Mouse (Mus musculus): Measurements from ENCODE around the gene Tab1. TPM values are rescaled to one million over a fixed set of nuclear protein-coding genes. Genes with fewer than 3 reads are reported as not detected.

Gene Tab1
- total RNA-seq (2022), result 10 to 100 TPM; 11.5 to 13.6 (median 12.8) TPM

GRCm38 (mm10) chr15:80132993-80133586 is at the start of gene Tab1:
TSS of gene Tab1 (plus strand) at chr15:80133127.
- peak; percentile 83 to 89 for DNase-seq (ENCODE audit: low spot score in 2 of 2)

- DNase-seq (ENCODE audit: low spot score in 2 of 2), result peak; percentile 97 to 98
Measured at GRCm38 (mm10) chr15:80083276-80083731, 49.6 kb upstream of the Tab1 start.

- DNase-seq (ENCODE audit: low spot score in 2 of 2), result no peak
Measured at GRCm38 (mm10) chr15:80083740-80084139, 49.2 kb upstream of the Tab1 start.

GRCm38 (mm10) chr15:80087406-80088012 is 45.4 kb upstream of the Tab1 start:
- DNase-seq (ENCODE audit: low spot score in 2 of 2), result no peak

- DNase-seq (ENCODE audit: low spot score in 2 of 2), result peak; percentile 84
Measured at GRCm38 (mm10) chr15:80088637-80089036, 44.3 kb upstream of the Tab1 start.

- no peak for DNase-seq (ENCODE audit: low spot score in 2 of 2)
Measured at GRCm38 (mm10) chr15:80090155-80090554, 42.8 kb upstream of the Tab1 start.

GRCm38 (mm10) chr15:80090741-80091120 is 42.2 kb upstream of the Tab1 start:
- DNase-seq (ENCODE audit: low spot score in 2 of 2), result no peak

GRCm38 (mm10) chr15:80091121-80091955 is 41.6 kb upstream of the Tab1 start, which contains the start of the genes Syngr1 and Rpl3:
TSS of gene Syngr1 (plus strand) at chr15:80091334.
TSS of gene Rpl3 (minus strand) at chr15:80091868.
- peak; percentile 54 to 66 for DNase-seq (ENCODE audit: low spot score in 2 of 2)

GRCm38 (mm10) chr15:80092041-80092441 is 40.9 kb upstream of the Tab1 start:
- no peak for DNase-seq (ENCODE audit: low spot score in 2 of 2)

GRCm38 (mm10) chr15:80092599-80092998 is 40.3 kb upstream of the Tab1 start:
- no peak for DNase-seq (ENCODE audit: low spot score in 2 of 2)

GRCm38 (mm10) chr15:80094201-80094600 is 38.7 kb upstream of the Tab1 start:
- DNase-seq (ENCODE audit: low spot score in 2 of 2), result no peak

- DNase-seq (ENCODE audit: low spot score in 2 of 2), result no peak
Measured at GRCm38 (mm10) chr15:80095596-80095995, 37.3 kb upstream of the Tab1 start.

- no peak for DNase-seq (ENCODE audit: low spot score in 2 of 2)
Measured at GRCm38 (mm10) chr15:80096406-80096805, 36.5 kb upstream of the Tab1 start.

GRCm38 (mm10) chr15:80096946-80097881 is 35.7 kb upstream of the Tab1 start:
- no peak for DNase-seq (ENCODE audit: low spot score in 2 of 2)

GRCm38 (mm10) chr15:80097999-80098461 is 34.9 kb upstream of the Tab1 start:
- DNase-seq (ENCODE audit: low spot score in 2 of 2), result no peak

- no peak for DNase-seq (ENCODE audit: low spot score in 2 of 2)
Measured at GRCm38 (mm10) chr15:80098809-80099208, 34.1 kb upstream of the Tab1 start.

GRCm38 (mm10) chr15:80099477-80099876 is 33.5 kb upstream of the Tab1 start:
- DNase-seq (ENCODE audit: low spot score in 2 of 2), result no peak

GRCm38 (mm10) chr15:80100196-80100595 is 32.7 kb upstream of the Tab1 start:
- no peak for DNase-seq (ENCODE audit: low spot score in 2 of 2)

GRCm38 (mm10) chr15:80100871-80101270 is 32.1 kb upstream of the Tab1 start:
- no peak for DNase-seq (ENCODE audit: low spot score in 2 of 2)

GRCm38 (mm10) chr15:80101503-80101902 is 31.4 kb upstream of the Tab1 start:
- DNase-seq (ENCODE audit: low spot score in 2 of 2), result no peak

GRCm38 (mm10) chr15:80102495-80102894 is 30.4 kb upstream of the Tab1 start:
- DNase-seq (ENCODE audit: low spot score in 2 of 2), result no peak
